Mouse (Mus musculus) ES-E14 (cell line): Measurements from ENCODE around the gene Ctsf. TPM values are rescaled to one million over a fixed set of nuclear protein-coding genes. Genes with fewer than 3 reads are reported as not detected.

ENCODE experiments used
- DNase-seq: peaks from one replicate; pipeline ENCODE4 v3.0.0-alpha.2; 2013; ENCODE audit warnings: low read depth, low spot score
- H3K27ac ChIP-seq: 2 replicates; pipeline ENCODE4 v1.5.1; 2012; ENCODE audit warnings: low read depth, mild to moderate bottlenecking, low read length, moderate library complexity, mixed read lengths; ENCODE audit not compliant: poor library complexity, insufficient read depth, severe bottlenecking
- H3K36me3 ChIP-seq: 2 replicates; pipeline ENCODE4 v1.6.1; 2012; ENCODE audit warnings: mild to moderate bottlenecking, low read length, moderate library complexity, mixed read lengths; ENCODE audit not compliant: control insufficient read depth, poor library complexity, insufficient read depth, severe bottlenecking
- H3K4me1 ChIP-seq, 2 experiments: fragments of 150-350 bp in 1 of 2; sonication (generic) in 1 of 2; 2 replicates each; pipeline ENCODE4 v1.6.1; 2012; ENCODE audit warnings: low read length in 2 of 2, mild to moderate bottlenecking in 1 of 2, mixed read lengths in 1 of 2; ENCODE audit not compliant: control insufficient read depth in 2 of 2, insufficient read depth in 2 of 2, poor library complexity in 1 of 2
- H3K4me3 ChIP-seq, 2 experiments: fragments of 150-350 bp in 1 of 2; sonication (generic) in 1 of 2; 2 replicates each; pipeline ENCODE4 v1.5.1; 2012; ENCODE audit warnings: low read length in 2 of 2, low read depth in 1 of 2, mild to moderate bottlenecking in 1 of 2, mixed read lengths in 1 of 2; ENCODE audit not compliant: insufficient read depth in 1 of 2, poor library complexity in 1 of 2, severe bottlenecking in 1 of 2
- H3K9ac ChIP-seq: 2 replicates; pipeline ENCODE4 v1.6.1; 2012; ENCODE audit warnings: low read depth, mild to moderate bottlenecking, low read length, mixed read lengths; ENCODE audit not compliant: poor library complexity, insufficient read depth, severe bottlenecking
- H3K9me3 ChIP-seq: fragments of 150-350 bp; sonication (generic); 2 replicates; pipeline ENCODE4 v1.6.1; 2012; ENCODE audit warnings: low read depth, mild to moderate bottlenecking, low read length; ENCODE audit not compliant: control insufficient read depth, insufficient read depth
- CHD2 ChIP-seq: IDR thresholded peaks from 2 replicates; pipeline ENCODE4 v1.6.1; 2014; ENCODE audit warnings: mild to moderate bottlenecking, low read depth, low read length, inconsistent platforms
- HCFC1 ChIP-seq: IDR thresholded peaks from 2 replicates; pipeline ENCODE4 v1.6.1; 2012; ENCODE audit warnings: low read length, inconsistent platforms, borderline replicate concordance; ENCODE audit not compliant: insufficient read depth
- MAFK ChIP-seq: IDR thresholded peaks from 2 replicates; pipeline ENCODE4 v1.6.1; 2014; ENCODE audit warnings: mild to moderate bottlenecking, low read depth, low read length, inconsistent platforms; ENCODE audit not compliant: insufficient read depth
- ZC3H11A ChIP-seq: IDR thresholded peaks from 2 replicates; pipeline ENCODE4 v1.6.1; 2012; ENCODE audit warnings: low read depth, mild to moderate bottlenecking, inconsistent platforms, low read length, borderline replicate concordance
- ZNF384 ChIP-seq: IDR thresholded peaks from 2 replicates; pipeline ENCODE4 v1.6.1; 2012; ENCODE audit warnings: low read depth, low read length, inconsistent platforms
- in situ Hi-C, 2 experiments: fragments of 600-800 bp; cut with MboI; formaldehyde crosslinking; loops; one replicate each; pipeline ENCODE4 v1.15.1; 2025; ENCODE audit warnings: low sequenced_read_pairs in 2 of 2, inconsistent platforms in 1 of 2; ENCODE audit not compliant: unreplicated experiment in 2 of 2
- total RNA-seq: library from RNA; depleted of rRNA; stranded (reverse); fragments of 300-350 nt; gene quantifications from 2 replicates; pipeline ENCODE4 v1.2.3, GENCODE M21; 2012

Ctsf gene
- total RNA-seq, 1 experiment, result 59.2 TPM

DNA sequence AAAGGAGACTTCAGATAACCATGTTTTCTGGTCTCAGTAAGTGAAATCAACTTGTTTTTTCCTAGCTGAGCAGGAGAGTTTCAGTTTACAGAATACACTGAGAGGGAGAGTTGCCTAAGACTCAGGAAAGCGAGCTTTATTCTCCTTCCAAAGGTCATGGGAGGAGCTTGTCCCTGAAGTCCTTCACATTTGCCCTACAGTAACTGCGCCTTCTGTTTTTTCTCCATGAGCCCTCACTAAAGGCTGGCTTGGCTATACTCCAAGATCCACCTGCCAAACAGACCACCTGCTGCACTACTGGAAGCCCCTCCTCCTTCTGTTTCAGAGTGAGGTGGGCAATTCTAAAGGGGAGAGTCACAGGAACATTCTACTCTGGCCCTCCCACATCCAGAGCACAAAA, 18.8 kb upstream of the Ctsf start:
- Histone ChIP-seq H3K4me1 (peaks cover 6 to 7% of the 10 kb centered on the region in 2 experiments; a peak in 3 of 4 replicates), H3K36me3 (peaks cover 4% of the 10 kb centered on the region; the same call in 1 of the 2 replicates), H3K27ac (no peak overlapping the region; the same call in 1 of the 2 replicates), H3K9ac (no peak overlapping the region), H3K4me3 (no peak overlapping the region), H3K9me3 (no peaks in the 10 kb centered on the region)
- no peak for DNase-seq
- in situ Hi-C loops, result no loop called here
- TF ChIP-seq ZNF384 (no peak), HCFC1 (no peak), MAFK (no peak), CHD2 (no peak), ZC3H11A (no peak)

DNA sequence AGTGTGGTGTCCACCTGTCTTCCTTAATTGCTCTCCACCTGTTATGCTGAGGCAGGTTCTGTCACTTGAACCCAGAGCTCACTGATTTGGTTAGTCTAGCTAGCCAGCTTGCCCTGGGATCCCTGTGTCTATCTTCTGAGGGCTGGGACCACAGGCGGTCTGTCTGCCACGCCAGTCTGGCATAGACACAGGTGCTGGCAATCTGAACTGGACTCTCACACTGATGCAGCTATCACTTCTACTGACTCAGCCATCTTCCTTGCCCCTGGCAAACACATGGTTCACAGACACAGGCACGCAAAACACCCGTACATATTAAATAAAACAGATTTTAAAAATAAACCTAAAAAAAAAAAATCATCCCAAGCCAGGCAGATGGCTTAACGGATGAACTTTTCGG, 17.9 kb upstream of the Ctsf start:
- in situ Hi-C loops, result no loop called here
- Histone ChIP-seq H3K36me3 (peaks cover 4% of the 10 kb centered on the region; the same call in 1 of the 2 replicates), H3K27ac (no peak overlapping the region), H3K4me3 (no peak overlapping the region), H3K9ac (no peak overlapping the region), H3K4me1 (peaks cover 6 to 7% of the 10 kb centered on the region in 2 experiments; a peak in 3 of 4 replicates), H3K9me3 (no peaks in the 10 kb centered on the region)
- no peak for DNase-seq
- no peak for TF ChIP-seq HCFC1
- no peak for TF ChIP-seq ZC3H11A
- TF ChIP-seq CHD2, result no peak
- TF ChIP-seq MAFK, result no peak
- no peak for TF ChIP-seq ZNF384

DNA sequence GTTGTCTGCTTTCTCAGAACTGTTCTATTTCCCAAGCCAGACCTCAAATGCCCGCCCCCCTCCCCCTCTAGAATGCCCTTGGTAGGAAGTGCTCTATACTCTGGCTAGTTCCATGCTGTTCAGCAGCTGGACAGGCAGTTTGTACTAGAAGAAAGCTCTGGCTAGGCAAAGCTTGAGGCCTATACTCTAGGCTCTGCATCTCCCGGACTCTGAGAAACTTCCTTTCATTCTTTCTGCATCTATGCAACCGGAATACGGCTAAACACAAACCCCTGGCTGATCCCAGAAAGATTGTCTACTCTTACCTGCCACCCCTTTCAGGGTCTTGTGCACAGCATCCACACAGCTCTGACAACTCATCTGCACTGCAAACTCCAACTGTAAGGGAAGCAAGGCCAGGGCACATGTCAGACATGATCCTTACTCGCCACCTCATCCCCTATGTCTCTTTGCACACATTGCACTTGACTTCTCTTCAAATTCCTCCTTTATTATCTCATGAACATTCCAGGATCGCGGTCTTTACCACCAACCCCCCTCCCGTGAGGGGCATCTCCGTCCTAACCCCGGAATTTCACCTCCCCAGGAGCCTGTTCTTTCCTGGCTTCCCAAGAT, 16.3 kb upstream of the Ctsf start:
- in situ Hi-C loops, result no loop called here
- peaks cover 6 to 7% of the 10 kb centered on the region in 2 experiments; a peak in 2 of 4 replicates for H3K4me1 ChIP-seq
- no peak for DNase-seq
- H3K4me3 ChIP-seq, result peak overlapping the region; percentile 64 to 66
- peaks cover 2% of the 10 kb centered on the region; the same call in 1 of the 2 replicates for H3K36me3 ChIP-seq
- TF ChIP-seq ZNF384, result no peak
- no peak for TF ChIP-seq ZC3H11A
- TF ChIP-seq MAFK, result no peak
- no peak overlapping the region for H3K27ac ChIP-seq
- peak overlapping the region; percentile 73 for H3K9ac ChIP-seq
- H3K9me3 ChIP-seq, result no peaks in the 10 kb centered on the region

DNA sequence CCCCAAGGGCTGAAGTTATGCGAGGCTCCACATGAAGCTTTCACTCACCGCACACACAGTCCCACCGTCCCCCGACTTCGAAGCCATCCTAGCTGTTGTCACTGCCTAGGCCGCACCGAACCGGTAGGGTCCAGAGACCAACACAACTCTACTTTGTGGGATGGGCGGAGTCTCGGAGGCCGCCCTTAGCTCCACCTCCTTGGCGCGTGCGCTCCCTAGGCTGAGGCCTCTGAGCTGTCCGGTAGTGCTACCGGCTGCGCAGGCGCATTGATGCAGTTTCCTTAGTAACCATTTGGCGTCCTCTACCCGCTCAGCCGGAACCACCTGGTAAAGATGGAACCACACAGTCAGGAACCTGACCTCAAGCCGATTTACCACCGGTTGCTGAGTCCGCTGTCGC, 15.8 kb upstream of the Ctsf start, which contains the start of the genes Ccs and Ccdc87:
TSS of gene Ccs (minus strand) at position 184 of the 400 bp plus-strand sequence.
TSS of gene Ccdc87 (plus strand) at position 218 of the 400 bp plus-strand sequence.
- Histone ChIP-seq H3K4me1 (peaks cover 6 to 7% of the 10 kb centered on the region in 2 experiments; a peak in 2 of 4 replicates), H3K9ac (peak within 1 kb of the TSS; percentile 73), H3K27ac (no peak within 1 kb of the TSS), H3K9me3 (no peaks in the 10 kb centered on the region), H3K4me3 (peak within 1 kb of the TSS; percentile 64 to 66), H3K36me3 (peaks cover 2% of the 10 kb centered on the region; the same call in 1 of the 2 replicates)
- in situ Hi-C loops, result no loop called here
- TF ChIP-seq HCFC1 (peak; percentile 52; the same call in 1 of the 2 replicates), ZC3H11A (no peak)
- peak; percentile 98 for DNase-seq

DNA sequence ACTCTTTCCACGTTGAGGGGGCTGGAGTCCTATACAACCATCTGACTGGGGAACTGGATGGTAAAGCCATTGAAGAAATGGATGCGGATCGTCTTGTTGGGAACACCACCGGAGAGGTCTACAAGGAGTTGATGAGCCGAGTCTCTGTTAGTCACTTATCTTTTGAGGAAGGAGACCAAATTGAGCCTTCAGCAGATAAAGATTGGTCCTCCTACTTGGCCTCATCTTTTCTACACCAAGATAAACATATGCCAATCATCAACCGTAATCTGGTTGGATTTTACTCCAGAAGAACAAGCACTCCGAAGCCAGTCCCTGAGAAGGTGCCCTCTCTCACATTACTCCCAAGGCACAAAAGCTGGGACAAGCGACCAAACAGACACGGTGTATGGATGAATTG, 14.1 kb upstream of the Ctsf start:
- TF ChIP-seq MAFK (no peak), ZNF384 (no peak), HCFC1 (no peak), CHD2 (no peak), ZC3H11A (no peak)
- Histone ChIP-seq H3K4me1 (peaks cover 4 to 6% of the 10 kb centered on the region in 2 experiments; a peak in 2 of 4 replicates), H3K4me3 (no peak overlapping the region), H3K9me3 (no peaks in the 10 kb centered on the region), H3K27ac (no peak overlapping the region), H3K9ac (no peak overlapping the region), H3K36me3 (peaks cover 2% of the 10 kb centered on the region; the same call in 1 of the 2 replicates)
- no peak for DNase-seq
- in situ Hi-C loops, result no loop called here
